Mouse (Mus musculus) urinary bladder, postnatal 14 days (tissue): ENCODE measurements at regions not wholly inside any gene's neighbourhood (a gene's known extent, or its start where the extent isn't known, plus 50 kb on each side); places are given as distances from the start of the nearest gene placed in this dataset.
"Not testable (repeated sequence)": the region's sequence is repeated elsewhere in the genome, so short reads cannot be mapped to it uniquely, and the experiment has no call there.

Experiments
- DNase-seq: peaks from one replicate; pipeline ENCODE4 v3.0.0; 2021; ENCODE audit warnings: low spot score

- not testable (repeated sequence) for DNase-seq
These were observed 139.7 kb downstream of the Tex13c3 start for GRCm38 (mm10) chrX:19341231-19342007.

DNA sequence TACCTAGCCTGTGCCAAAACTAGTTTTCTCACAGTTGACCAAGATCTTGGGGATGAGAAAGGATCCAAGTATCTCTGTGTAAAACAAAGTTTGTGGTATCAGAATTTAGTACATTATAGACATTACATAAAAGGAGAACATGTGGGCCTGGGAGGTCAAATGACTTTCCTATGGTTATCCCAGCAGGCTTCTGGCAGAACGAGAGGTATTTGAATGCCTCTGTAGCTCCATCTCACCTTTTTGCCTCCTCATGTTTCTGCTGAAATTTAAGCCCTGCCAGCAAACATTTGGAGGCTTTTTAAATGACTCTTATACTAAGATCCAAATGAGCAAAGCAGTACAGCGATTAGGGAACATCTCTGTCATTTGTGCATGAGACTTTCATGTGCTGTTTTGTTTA lies 167.8 kb downstream of the Tex13c3 start:
- no peak for DNase-seq

GRCm38 (mm10) chrX:19311809-19312559 lies 169.1 kb downstream of the Tex13c3 start:
- no peak for DNase-seq

DNA sequence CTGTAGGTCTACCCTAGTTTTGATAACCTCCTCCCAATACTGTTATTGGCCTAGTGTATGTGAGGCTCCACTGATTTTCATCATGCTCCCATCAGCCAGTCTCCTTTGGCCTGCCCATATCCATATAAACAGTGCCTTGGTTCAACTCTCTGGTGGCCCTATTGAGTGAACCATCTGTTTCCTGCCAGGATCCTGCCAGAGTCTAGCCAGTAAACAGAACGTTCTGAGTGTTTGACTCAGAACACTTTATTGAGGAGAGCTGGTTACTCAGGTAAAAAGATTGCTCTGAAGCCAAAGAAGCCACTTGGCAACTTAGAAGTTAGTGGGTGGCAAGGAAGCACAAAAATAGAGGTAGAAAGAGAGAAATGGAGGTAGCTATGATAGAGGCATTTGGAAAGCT lies 169.7 kb downstream of the Tex13c3 start:
- DNase-seq: no peak

DNA sequence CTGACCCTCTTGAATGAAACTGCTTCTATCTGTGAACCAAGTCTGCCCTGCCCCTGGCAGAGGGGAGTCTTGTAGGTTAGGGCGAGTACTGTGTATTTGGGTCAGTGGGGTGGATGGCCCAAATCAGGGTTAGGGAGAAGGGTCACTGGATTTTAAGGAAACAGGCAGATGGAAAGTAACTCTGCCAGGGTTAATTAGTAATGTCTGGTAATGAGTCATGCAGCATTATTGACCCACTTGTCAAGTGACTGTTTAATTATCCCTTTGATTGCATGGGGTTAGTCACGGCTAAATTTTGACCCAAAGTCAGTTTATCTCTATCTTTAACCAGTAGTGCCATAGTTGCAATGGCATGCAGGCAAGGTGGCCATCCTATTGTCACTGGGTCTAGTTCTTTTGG lies 192.9 kb downstream of the Tex13c3 start:
- no peak for DNase-seq

DNA sequence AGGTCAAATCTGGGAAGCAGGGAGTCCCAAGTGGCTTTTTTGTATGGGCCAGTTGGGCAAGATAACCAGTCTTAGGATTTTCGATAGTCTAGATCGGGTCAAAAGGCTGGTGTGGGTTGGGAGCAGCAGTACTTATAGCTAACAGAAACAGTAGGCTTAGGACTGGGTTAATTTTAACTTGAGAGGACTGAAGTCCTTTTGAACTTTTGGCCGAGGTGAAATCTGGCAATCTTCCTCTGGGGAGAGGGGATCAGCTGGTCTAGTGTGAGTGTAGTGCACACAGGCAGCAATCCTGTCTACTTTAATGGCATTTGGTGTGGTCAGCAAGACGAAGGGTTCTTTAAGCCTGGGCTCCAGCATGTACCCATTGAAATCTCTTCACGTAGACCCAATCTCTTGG lies 194.7 kb downstream of the Tex13c3 start:
- no peak for DNase-seq

DNA sequence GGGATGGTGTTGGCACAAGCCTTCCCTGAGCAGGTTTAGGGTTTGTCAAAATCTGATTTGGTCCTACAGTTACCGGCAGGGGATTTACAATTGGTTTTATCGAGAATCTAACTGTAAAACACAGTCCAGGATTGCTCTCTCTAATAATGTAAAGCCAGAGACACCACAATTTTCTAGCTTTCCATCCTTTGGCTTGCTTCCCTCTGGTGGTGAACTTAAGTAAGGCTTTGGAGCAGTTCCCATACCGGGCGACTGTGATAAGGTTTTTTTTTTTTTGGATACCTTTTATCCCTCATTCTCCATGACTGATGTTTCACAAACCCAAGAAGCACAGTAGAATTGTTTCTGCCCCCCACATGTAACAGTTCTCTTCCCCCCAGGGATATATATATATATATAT lies 195.3 kb downstream of the Tex13c3 start:
- DNase-seq: no peak

DNA sequence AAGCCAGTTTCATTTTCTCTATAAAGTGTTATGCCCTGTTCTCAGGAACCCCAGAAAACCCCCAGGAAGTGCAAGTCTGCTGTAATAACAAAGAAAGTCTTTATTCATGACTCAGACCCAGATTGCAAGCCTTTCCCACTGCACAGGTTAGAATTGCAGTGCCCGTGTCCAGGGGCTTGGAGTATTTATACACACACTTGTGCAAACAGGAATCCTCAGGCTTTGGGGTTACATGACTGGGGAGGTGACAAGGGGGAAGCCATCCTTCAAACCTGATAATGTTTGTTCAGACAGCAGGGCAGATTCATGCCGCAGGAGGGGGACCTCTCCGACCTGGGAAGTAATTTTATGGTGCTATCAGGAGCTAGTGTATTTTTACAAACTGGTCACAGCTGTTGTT lies 198.0 kb downstream of the Tex13c3 start:
- no peak for DNase-seq

GRCm38 (mm10) chrX:19264237-19264636 lies 216.9 kb downstream of the Tex13c3 start:
- no peak for DNase-seq

- DNase-seq: no peak
These were observed 234.1 kb downstream of the Tex13c3 start for GRCm38 (mm10) chrX:19246777-19247619.

DNA sequence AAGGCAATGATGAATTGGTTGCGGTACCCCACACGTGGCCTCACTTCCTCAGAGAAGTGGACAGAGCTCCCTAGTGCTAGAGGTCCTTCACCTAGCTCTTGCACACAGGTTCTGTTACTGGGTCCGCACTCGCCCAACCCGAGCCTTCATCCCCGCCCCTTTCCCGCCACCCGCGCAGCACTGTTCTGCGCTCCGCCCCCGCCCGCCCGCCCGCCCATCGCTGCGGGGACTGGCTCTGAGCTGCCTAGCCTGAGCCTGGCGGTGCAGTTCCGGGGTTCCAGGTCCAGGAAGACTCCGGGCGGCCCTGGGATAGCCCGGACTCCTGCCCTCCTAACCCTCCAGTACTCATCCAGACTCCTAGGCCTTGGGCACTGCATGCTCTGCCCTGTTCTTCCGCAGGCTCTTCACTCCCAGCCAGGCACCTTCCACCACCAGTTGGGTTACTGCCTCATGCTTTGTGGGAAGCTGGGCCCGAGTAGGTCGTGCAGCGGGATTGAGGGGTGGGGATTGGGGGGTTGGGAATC lies 243.3 kb downstream of the Tex13c3 start:
- peak; percentile 55 for DNase-seq

- peak; percentile 4 for DNase-seq
These were observed 243.9 kb downstream of the Tex13c3 start for GRCm38 (mm10) chrX:19237048-19237737.

DNA sequence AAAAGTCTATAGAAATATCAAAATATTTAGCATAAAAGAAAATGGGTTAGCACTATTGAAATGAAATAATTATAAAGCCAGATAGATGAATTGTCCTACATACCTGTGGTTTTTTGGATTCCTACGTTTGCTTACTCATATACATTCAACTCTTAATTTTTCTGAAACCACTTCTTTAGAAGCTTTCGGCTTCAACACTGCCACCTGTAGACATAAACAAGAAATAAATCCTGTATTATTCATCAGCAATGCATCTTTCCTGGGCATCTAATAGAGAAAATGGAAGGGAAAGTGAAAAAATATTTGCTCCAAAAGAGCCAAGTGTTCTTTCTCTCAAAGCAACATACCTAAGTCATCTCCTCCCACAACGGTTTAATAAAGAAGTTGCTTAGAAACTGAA lies 245.7 kb downstream of the Tex13c3 start:
- DNase-seq: no peak

- DNase-seq: no peak
These were observed 249.3 kb downstream of the Tex13c3 start for GRCm38 (mm10) chrX:19231823-19232222.

GRCm38 (mm10) chrX:19223336-19223735 lies 257.8 kb downstream of the Tex13c3 start:
- no peak for DNase-seq

GRCm38 (mm10) chrX:19220785-19221496 lies 260.2 kb downstream of the Tex13c3 start:
- no peak for DNase-seq

DNA sequence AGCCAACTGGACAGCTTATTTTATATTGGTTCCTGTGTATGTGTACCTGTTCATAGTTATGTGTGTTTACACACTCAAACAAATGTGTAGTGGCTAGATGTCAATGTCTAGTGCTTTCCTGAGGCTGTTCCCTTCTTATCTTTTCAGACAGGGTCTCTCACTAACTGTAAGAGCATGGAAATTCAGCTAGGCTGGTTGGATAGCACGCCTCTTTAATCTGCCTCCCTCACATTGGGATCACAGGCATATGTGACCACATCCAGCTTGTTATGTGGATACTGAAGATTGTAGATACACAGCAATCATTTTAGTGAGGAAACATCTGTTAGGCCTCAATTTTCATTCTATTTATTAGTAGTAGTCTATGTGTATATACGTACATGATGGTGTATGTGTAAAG lies 261.4 kb downstream of the Tex13c3 start:
- DNase-seq: no peak

DNA sequence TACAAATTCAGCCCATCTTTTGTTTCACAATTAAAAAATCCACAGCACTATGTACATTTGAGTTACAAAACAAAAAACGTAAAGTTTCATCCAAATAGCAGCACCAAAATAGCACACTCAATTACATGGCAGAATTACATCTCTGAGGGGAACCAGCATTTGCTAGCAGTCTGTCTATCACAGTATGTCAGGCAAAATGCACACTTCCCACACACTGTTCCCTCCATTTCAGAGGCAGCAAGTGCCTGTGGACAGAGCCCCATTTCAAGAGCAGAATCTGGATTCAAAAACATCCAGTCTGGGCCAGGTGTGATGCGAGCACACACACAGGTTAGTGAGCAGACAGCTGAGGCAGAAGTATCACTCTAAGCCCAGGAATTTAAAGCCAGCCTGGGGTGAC lies 261.8 kb downstream of the Tex13c3 start:
- DNase-seq: no peak

DNA sequence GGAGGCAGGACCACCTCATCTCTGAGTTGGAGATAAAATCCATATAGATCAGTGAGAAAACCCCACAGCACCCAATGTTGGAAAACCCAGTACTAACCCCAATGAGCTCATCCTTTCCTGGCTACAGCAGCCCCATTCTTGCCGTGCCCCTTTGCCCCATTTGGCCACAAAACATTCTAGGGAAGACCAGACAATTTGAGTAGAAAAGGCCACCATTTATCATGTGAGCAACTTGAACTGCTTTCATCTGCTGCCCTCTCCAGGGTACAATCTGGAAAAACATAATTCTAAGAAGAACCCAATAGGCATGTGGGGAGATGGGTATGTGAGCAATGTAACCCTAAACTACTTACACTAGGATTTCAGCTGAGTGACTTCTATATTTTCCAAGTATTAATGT lies 274.7 kb downstream of the Tex13c3 start:
- no peak for DNase-seq

GRCm38 (mm10) chrX:19202542-19202941 lies 278.6 kb downstream of the Tex13c3 start:
- no peak for DNase-seq

DNA sequence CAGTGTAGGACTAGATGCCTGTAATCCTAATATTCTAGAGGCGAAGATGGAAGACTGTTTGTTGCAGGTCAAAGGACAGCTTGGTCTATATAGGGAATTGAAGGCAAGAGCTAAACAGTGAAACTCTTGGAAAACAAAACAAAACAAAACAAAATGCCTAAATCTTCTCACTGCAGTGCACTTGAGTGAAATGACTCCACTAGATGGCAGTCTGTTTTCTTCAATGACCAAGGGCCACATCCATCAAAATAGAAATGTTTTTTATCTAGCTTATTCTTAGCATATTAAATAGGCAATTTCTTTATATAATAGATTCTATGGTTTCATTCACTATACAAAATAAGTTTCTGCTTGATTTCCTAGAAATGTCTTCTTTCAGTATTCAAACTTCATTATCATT lies 279.7 kb downstream of the Tex13c3 start:
- no peak for DNase-seq
